Mouse (Mus musculus) ES-CJ7 (cell line): ENCODE measurements around the gene Zfp354b.

Experiments used
- DNase-seq: peaks from one replicate; pipeline ENCODE4 v3.0.0; 2011; ENCODE audit warnings: low read depth, low spot score

Gene Zfp354b

GRCm38 (mm10) chr11:50931451-50931866 is at the start of gene Zfp354b:
TSS of gene Zfp354b (minus strand) at chr11:50931633.
- peak; percentile 86 for DNase-seq

- DNase-seq = peak; percentile 40
Measured at GRCm38 (mm10) chr11:50977216-50977615, 45.8 kb upstream of the Zfp354b start.

GRCm38 (mm10) chr11:50966230-50966629 is 34.8 kb upstream of the Zfp354b start, which contains the start of gene Olfr1378:
TSS of gene Olfr1378 (plus strand) at chr11:50966530.
- no peak for DNase-seq

GRCm38 (mm10) chr11:50964886-50965285 is 33.5 kb upstream of the Zfp354b start:
- DNase-seq = no peak

GRCm38 (mm10) chr11:50953665-50954064 is 22.2 kb upstream of the Zfp354b start, which contains the start of gene Prop1:
TSS of gene Prop1 (minus strand) at chr11:50953765.
- no peak for DNase-seq

GRCm38 (mm10) chr11:50952290-50952689 is 20.9 kb upstream of the Zfp354b start:
- no peak for DNase-seq

GRCm38 (mm10) chr11:50943506-50943905 is 12.1 kb upstream of the Zfp354b start, which contains the start of gene 4933414I15Rik:
TSS of gene 4933414I15Rik (minus strand) at chr11:50943765.
- no peak for DNase-seq

- no peak for DNase-seq
Measured at GRCm38 (mm10) chr11:50942386-50942785, 11.0 kb upstream of the Zfp354b start.

- DNase-seq = peak; percentile 78
Measured at GRCm38 (mm10) chr11:50939621-50940366, 8.4 kb upstream of the Zfp354b start.

GRCm38 (mm10) chr11:50938435-50938834 is 7.0 kb upstream of the Zfp354b start:
- DNase-seq = no peak

- no peak for DNase-seq
Measured at GRCm38 (mm10) chr11:50932040-50932439, 607 bp upstream of the Zfp354b start.

- no peak for DNase-seq
Measured at GRCm38 (mm10) chr11:50931021-50931420, 412 bp downstream of the Zfp354b start.

- DNase-seq = no peak
Measured at GRCm38 (mm10) chr11:50930469-50931014, 891 bp downstream of the Zfp354b start.

- peak; percentile 94 for DNase-seq
Measured at GRCm38 (mm10) chr11:50915671-50916320, 15.6 kb downstream of the Zfp354b start, which contains the start of gene Zfp2. TSS of gene Zfp2 (minus strand) at chr11:50916165.

- no peak for DNase-seq
Measured at GRCm38 (mm10) chr11:50914461-50914860, 17.0 kb downstream of the Zfp354b start.

GRCm38 (mm10) chr11:50913301-50913700 is 18.1 kb downstream of the Zfp354b start:
- DNase-seq = peak; percentile 26

- DNase-seq = no peak
Measured at GRCm38 (mm10) chr11:50908136-50908535, 23.3 kb downstream of the Zfp354b start.

GRCm38 (mm10) chr11:50897359-50897758 is 34.1 kb downstream of the Zfp354b start:
- peak; percentile 80 for DNase-seq

GRCm38 (mm10) chr11:50892441-50892840 is 39.0 kb downstream of the Zfp354b start:
- DNase-seq = peak; percentile 45

- peak; percentile 94 for DNase-seq
Measured at GRCm38 (mm10) chr11:50887390-50888128, 43.9 kb downstream of the Zfp354b start, which contains the start of gene Zfp454. TSS of gene Zfp454 (minus strand) at chr11:50887651.

GRCm38 (mm10) chr11:50886933-50887293 is 44.5 kb downstream of the Zfp354b start:
- no peak for DNase-seq
